Mouse (Mus musculus) cortical plate, adult 2 months (tissue): ENCODE results near the gene Slc6a16.

Experiments used
- CTCF ChIP-seq: fragments of 200-500 bp; IDR thresholded peaks from 2 replicates; pipeline ENCODE4 v1.5.1; 2011; ENCODE audit warnings: mild to moderate bottlenecking, control low read depth, low read length; ENCODE audit not compliant: insufficient read depth; ENCODE audit errors: extremely low read depth
- POLR2A ChIP-seq: fragments of 200-500 bp; IDR thresholded peaks from 2 replicates; pipeline ENCODE4 v1.6.1; 2011; ENCODE audit warnings: mild to moderate bottlenecking, low read length, control low read depth; ENCODE audit not compliant: insufficient read depth; ENCODE audit errors: extremely low read depth

- no peak for TF ChIP-seq CTCF
- TF ChIP-seq POLR2A = no peak
These were observed 45.6 kb downstream of the Slc6a16 start for GRCm38 (mm10) chr7:45286486-45286885.
